21 mouse cellular contexts compared by ENCODE assay signal in genomic region chr8:80564205-80564839, GRCm38 (mm10). TPM values are rescaled to one million over a fixed set of nuclear protein-coding genes. Genes with fewer than 3 reads are reported as not detected.
DNase-seq lines count a peak whose midpoint lies in the region; ATAC-seq and TF ChIP-seq lines count a peak whose summit lies in the region.
"Had no signal": no experiment of that assay in that cellular context is flagged by ENCODE, and none has a peak within 500 bp of the region (broad histone marks: within the 10 kb centered on the region; RNA-seq: fewer than 3 reads in every experiment).

No protein-coding gene starts in this region.

- WGBS in midbrain, embryonic 11.5 days, result 71% methylated on average over 3 of the region's 3 CpGs
- WGBS in midbrain, embryonic 16.5 days, result 62% methylated on average over 3 of the region's 3 CpGs
- WGBS in forebrain, embryonic 12.5 days, result 56% methylated on average over 3 of the region's 3 CpGs
- 65% methylated on average over 3 of the region's 3 CpGs for WGBS in hindbrain, embryonic 10.5 days
- WGBS in midbrain, postnatal 0 days, result 55% methylated on average over 3 of the region's 3 CpGs

- no peaks in the 10 kb centered on the region for H3K36me3 ChIP-seq in midbrain, embryonic 11.5 days (ENCODE audit: control insufficient read depth, insufficient read depth, low read length)
- H3K36me3 ChIP-seq in midbrain, embryonic 16.5 days (ENCODE audit: control insufficient read depth, insufficient read depth, low read length), result no peaks in the 10 kb centered on the region
- H3K36me3 ChIP-seq in forebrain, embryonic 12.5 days (replicated peaks), result no peaks in the 10 kb centered on the region
- H3K36me3 ChIP-seq in hindbrain, embryonic 10.5 days, result no peaks in the 10 kb centered on the region
- no peaks in the 10 kb centered on the region for H3K36me3 ChIP-seq in midbrain, postnatal 0 days (ENCODE audit: insufficient read depth, low read length)
- H3K36me3 ChIP-seq: heart, embryonic 13.5 days; limb, embryonic 12.5 days; liver, embryonic 13.5 days; lung, embryonic 15.5 days had no signal

- peak; percentile 67; the same call in 1 of the 2 replicates for ATAC-seq in midbrain, embryonic 11.5 days (ENCODE audit: low FRiP score)
- ATAC-seq in midbrain, embryonic 16.5 days, result no peak
- peak; percentile 81 for ATAC-seq in forebrain, embryonic 12.5 days (ENCODE audit: low FRiP score)
- ATAC-seq in midbrain, postnatal 0 days (ENCODE audit: low FRiP score), result no peak
- ATAC-seq: intestine, embryonic 16.5 days; Patski had no signal

- H3K4me3 ChIP-seq in midbrain, embryonic 11.5 days (ENCODE audit: low read depth, low read length), result no peak overlapping the region
- no peak overlapping the region for H3K4me3 ChIP-seq in midbrain, embryonic 16.5 days (ENCODE audit: low read depth, low read length)
- no peak overlapping the region for H3K4me3 ChIP-seq in forebrain, embryonic 12.5 days (replicated peaks)
- H3K4me3 ChIP-seq in hindbrain, embryonic 10.5 days, result no peak overlapping the region
- H3K4me3 ChIP-seq in midbrain, postnatal 0 days (ENCODE audit: low read depth, low read length), result no peak overlapping the region
- H3K4me3 ChIP-seq: heart, embryonic 13.5 days; limb, embryonic 12.5 days; liver, embryonic 13.5 days; lung, embryonic 15.5 days had no signal

- H3K9ac ChIP-seq in midbrain, embryonic 11.5 days (ENCODE audit: low read length), result no peak overlapping the region
- H3K9ac ChIP-seq in midbrain, embryonic 16.5 days (ENCODE audit: low read depth, low read length), result no peak overlapping the region
- H3K9ac ChIP-seq in forebrain, embryonic 12.5 days, result no peak overlapping the region
- no peak overlapping the region for H3K9ac ChIP-seq in midbrain, postnatal 0 days (replicated peaks; ENCODE audit: low read length, poor library complexity, severe bottlenecking)
- H3K9ac ChIP-seq: heart, embryonic 13.5 days; limb, embryonic 12.5 days; liver, embryonic 13.5 days; lung, embryonic 15.5 days had no signal

- TF ChIP-seq CTCF in midbrain, postnatal 0 days (IDR thresholded peaks at IDR 0.05), result no peak

- H3K27ac ChIP-seq in midbrain, embryonic 11.5 days (ENCODE audit: low read depth, low read length), result no peak overlapping the region
- no peak overlapping the region for H3K27ac ChIP-seq in midbrain, embryonic 16.5 days (ENCODE audit: low read length)
- no peak overlapping the region for H3K27ac ChIP-seq in forebrain, embryonic 12.5 days
- H3K27ac ChIP-seq in hindbrain, embryonic 10.5 days, result 0 out of 2 replicates have a peak overlapping the region, but pooled peaks have one; percentile 12
- H3K27ac ChIP-seq in midbrain, postnatal 0 days (ENCODE audit: low read depth, low read length), result no peak overlapping the region
- H3K27ac ChIP-seq: heart, embryonic 13.5 days; limb, embryonic 12.5 days; liver, embryonic 13.5 days; lung, embryonic 15.5 days; macrophage; stomach, postnatal 0 days had no signal

- no peaks in the 10 kb centered on the region for H3K27me3 ChIP-seq in midbrain, embryonic 11.5 days (ENCODE audit: control insufficient read depth, insufficient read depth, low read length)
- no peaks in the 10 kb centered on the region for H3K27me3 ChIP-seq in midbrain, embryonic 16.5 days (ENCODE audit: control insufficient read depth, insufficient read depth, low read depth, low read length)
- no peaks in the 10 kb centered on the region for H3K27me3 ChIP-seq in forebrain, embryonic 12.5 days
- H3K27me3 ChIP-seq in hindbrain, embryonic 10.5 days (ENCODE audit: insufficient read depth, poor library complexity, severe bottlenecking), result no peaks in the 10 kb centered on the region
- no peaks in the 10 kb centered on the region for H3K27me3 ChIP-seq in midbrain, postnatal 0 days (ENCODE audit: insufficient read depth, low read length)
- H3K27me3 ChIP-seq: heart, embryonic 13.5 days; limb, embryonic 12.5 days; liver, embryonic 13.5 days; lung, embryonic 15.5 days had no signal

- DNase-seq in midbrain, embryonic 11.5 days (ENCODE audit: low spot score, missing footprints), result no peak
- DNase-seq in hindbrain, embryonic 10.5 days (ENCODE audit: low spot score), result no peak
- DNase-seq in midbrain, postnatal 0 days (ENCODE audit: low spot score), result peak; percentile 60
- no peak for DNase-seq in kidney, adult 18-20 months
- no peak for DNase-seq in adrenal gland, postnatal 10 days
- no peak for DNase-seq in layer of hippocampus, postnatal 14 days (ENCODE audit: low spot score in 2 of 2)
- DNase-seq: cerebellum, postnatal 14 days; heart, postnatal 36 days; kidney, postnatal 14 days; liver, embryonic 13.5 days; right cerebral cortex, postnatal 25 days had no signal

- H3K4me1 ChIP-seq in midbrain, embryonic 11.5 days (ENCODE audit: control insufficient read depth, insufficient read depth, low read length), result no peaks in the 10 kb centered on the region
- no peaks in the 10 kb centered on the region for H3K4me1 ChIP-seq in midbrain, embryonic 16.5 days (ENCODE audit: control insufficient read depth, insufficient read depth, low read length)
- H3K4me1 ChIP-seq in forebrain, embryonic 12.5 days, result peaks cover 10% of the 10 kb centered on the region
- peaks cover 7% of the 10 kb centered on the region; the same call in 1 of the 2 replicates for H3K4me1 ChIP-seq in hindbrain, embryonic 10.5 days (replicated peaks)
- H3K4me1 ChIP-seq in midbrain, postnatal 0 days (ENCODE audit: insufficient read depth, low read length), result no peaks in the 10 kb centered on the region
- H3K4me1 ChIP-seq: heart, embryonic 13.5 days; lung, embryonic 15.5 days had no signal

- H3K9me3 ChIP-seq in midbrain, embryonic 11.5 days (ENCODE audit: control insufficient read depth, low read length), result no peaks in the 10 kb centered on the region
- H3K9me3 ChIP-seq in midbrain, embryonic 16.5 days (replicated peaks; ENCODE audit: control insufficient read depth, low read length, poor library complexity, severe bottlenecking), result no peaks in the 10 kb centered on the region
- no peaks in the 10 kb centered on the region for H3K9me3 ChIP-seq in forebrain, embryonic 12.5 days
- no peaks in the 10 kb centered on the region for H3K9me3 ChIP-seq in hindbrain, embryonic 10.5 days
- no peaks in the 10 kb centered on the region for H3K9me3 ChIP-seq in midbrain, postnatal 0 days (ENCODE audit: low read length)
- H3K9me3 ChIP-seq: heart, embryonic 13.5 days; limb, embryonic 12.5 days; liver, embryonic 13.5 days; lung, embryonic 15.5 days had no signal

- no peak overlapping the region for H3K4me2 ChIP-seq in midbrain, embryonic 11.5 days
- no peak overlapping the region for H3K4me2 ChIP-seq in midbrain, embryonic 16.5 days (ENCODE audit: low read length)
- no peak overlapping the region for H3K4me2 ChIP-seq in forebrain, embryonic 12.5 days
- no peak overlapping the region for H3K4me2 ChIP-seq in midbrain, postnatal 0 days (ENCODE audit: low read depth, low read length, poor library complexity, severe bottlenecking)
- H3K4me2 ChIP-seq: heart, embryonic 13.5 days; limb, embryonic 12.5 days; liver, embryonic 13.5 days; lung, embryonic 15.5 days had no signal

RNA-seq across cellular contexts. Expression of gene Frem3, which starts 46.6 kb away (rescaled TPM):
- polyA plus RNA-seq in midbrain, embryonic 11.5 days (2014; fragmentation: Nextera tagmentation; extraction: Ambion mirVana), result 0.01 TPM in 1 of 2 replicates, not detected in the other
- polyA plus RNA-seq in midbrain, embryonic 16.5 days (2015; fragmentation: Nextera tagmentation; extraction: Ambion mirVana), result 0.09 and 0.16 TPM in 2 replicates
- 0.03 TPM in 1 of 2 replicates, not detected in the other for polyA plus RNA-seq in forebrain, embryonic 12.5 days (2016; fragmentation: Nextera tagmentation; extraction: Ambion mirVana)
- polyA plus RNA-seq in hindbrain, embryonic 10.5 days (2016; fragmentation: Nextera tagmentation; extraction: Ambion mirVana), result 0.02 and 0.03 TPM in 2 replicates
- total RNA-seq in midbrain, postnatal 0 days (2014; rRNA removed), result 0.57 and 0.71 TPM in 2 replicates
- 0.23 and 0.32 TPM in 2 replicates for polyA plus RNA-seq in midbrain, postnatal 0 days (2015; fragmentation: Nextera tagmentation; extraction: Ambion mirVana)
- total RNA-seq in adrenal gland, postnatal 10 days (2021), result not detected
- total RNA-seq in layer of hippocampus, postnatal 14 days (2021), result 1 to 10 TPM; 1.0 to 1.1 TPM
- polyA plus RNA-seq: C2C12; limb, embryonic 12.5 days; macrophage; Patski had no signal

Comparison
In these comparisons a context has a peak if more than half of its experiments do, and no peak if none do; other contexts are left out.
1. ATAC-seq: peak in midbrain, embryonic 11.5 days (single experiment) and forebrain, embryonic 12.5 days (single experiment); none in midbrain, embryonic 16.5 days (single experiment) and midbrain, postnatal 0 days (single experiment).